Mouse (Mus musculus) liver, adult 2 months (tissue): ENCODE measurements around the gene Nol10.

Experiments
- CTCF ChIP-seq: fragments of 200-500 bp; IDR thresholded peaks from 2 replicates; pipeline ENCODE4 v1.5.1; 2011; ENCODE audit warnings: low read depth, low read length, control low read depth
- POLR2A ChIP-seq: fragments of 200-500 bp; IDR thresholded peaks from 2 replicates; pipeline ENCODE4 v1.6.1; 2011; ENCODE audit warnings: low read length, control low read depth; ENCODE audit not compliant: insufficient read depth; ENCODE audit errors: extremely low read depth

GRCm38 (mm10) chr12:17358981-17359380 is 10.7 kb downstream of the Nol10 start:
- TF ChIP-seq CTCF (peak; percentile 47), POLR2A (no peak)
